Mouse (Mus musculus) ES-E14 (cell line): ENCODE measurements at regions not wholly inside any gene's neighbourhood (a gene's known extent, or its start where the extent isn't known, plus 50 kb on each side); places are given as distances from the start of the nearest gene placed in this dataset.

Source experiments
- CHD2 ChIP-seq: IDR thresholded peaks from 2 replicates; pipeline ENCODE4 v1.6.1; 2014; ENCODE audit warnings: mild to moderate bottlenecking, low read depth, low read length, inconsistent platforms
- HCFC1 ChIP-seq: IDR thresholded peaks from 2 replicates; pipeline ENCODE4 v1.6.1; 2012; ENCODE audit warnings: low read length, inconsistent platforms, borderline replicate concordance; ENCODE audit not compliant: insufficient read depth
- MAFK ChIP-seq: IDR thresholded peaks from 2 replicates; pipeline ENCODE4 v1.6.1; 2014; ENCODE audit warnings: mild to moderate bottlenecking, low read depth, low read length, inconsistent platforms; ENCODE audit not compliant: insufficient read depth

GRCm38 (mm10) chr16:77359190-77359589 lies 242.7 kb downstream of the Gm11146 start:
- TF ChIP-seq HCFC1 (no peak), CHD2 (no peak), MAFK (no peak)
